Mouse (Mus musculus) embryonic fibroblast, embryonic 13.5 days (primary cell): ENCODE results near the gene Nudt14. TPM values are rescaled to one million over a fixed set of nuclear protein-coding genes. Genes with fewer than 3 reads are reported as not detected.

Experiments
- H3K27ac ChIP-seq: 2 replicates; pipeline ENCODE4 v1.5.1; 2012; ENCODE audit warnings: low read length, control low read depth, inconsistent platforms; ENCODE audit not compliant: insufficient read depth
- H3K4me1 ChIP-seq: 2 replicates; pipeline ENCODE4 v1.6.1; 2011; ENCODE audit warnings: low read length; ENCODE audit not compliant: control insufficient read depth, insufficient read depth
- H3K4me3 ChIP-seq: 2 replicates; pipeline ENCODE4 v1.5.1; 2011; ENCODE audit warnings: mild to moderate bottlenecking, control low read depth, low read length; ENCODE audit not compliant: insufficient read depth
- CTCF ChIP-seq: IDR thresholded peaks from 2 replicates; pipeline ENCODE4 v1.5.1; 2011; ENCODE audit warnings: mild to moderate bottlenecking, control low read depth, low read length, moderate library complexity, borderline replicate concordance; ENCODE audit not compliant: insufficient read depth
- POLR2A ChIP-seq: IDR thresholded peaks from 2 replicates; pipeline ENCODE4 v1.6.1; 2011; ENCODE audit warnings: low read depth, mild to moderate bottlenecking, control low read depth, low read length, moderate library complexity
- polyA plus RNA-seq: library from polyadenylated mRNA; stranded (reverse); fragments of >200 nt; gene quantifications from 2 replicates; pipeline ENCODE4 v1.2.4, GENCODE M21; 2011; ENCODE audit warnings: low read depth; ENCODE audit not compliant: missing spikeins, insufficient read length

Nudt14 gene
- polyA plus RNA-seq, 1 experiment, result 8.4 TPM

DNA sequence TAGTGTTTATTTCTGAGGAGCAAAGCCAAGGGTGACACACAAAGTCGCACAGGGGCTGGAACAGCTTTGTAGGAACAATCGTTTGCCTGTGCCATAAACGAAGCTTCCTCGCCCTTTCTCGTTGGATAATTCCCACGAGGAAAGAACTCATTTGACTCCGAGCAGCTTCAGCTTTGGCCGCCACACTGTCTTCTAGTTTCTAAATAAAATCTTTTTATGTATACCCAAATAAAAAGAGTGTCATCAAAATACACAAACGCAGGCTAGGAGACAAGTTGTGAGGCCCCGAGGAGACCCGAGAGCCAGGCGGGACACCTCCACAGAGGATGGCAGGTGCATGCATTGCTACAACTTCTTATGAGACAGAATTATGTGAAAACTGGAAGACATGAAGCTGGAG, 43.6 kb downstream of the Nudt14 start:
- Histone ChIP-seq H3K4me1 (peaks cover 5% of the 10 kb centered on the region; the same call in 1 of the 2 replicates), H3K4me3 (no peak overlapping the region), H3K27ac (no peak overlapping the region)
- TF ChIP-seq CTCF (no peak), POLR2A (no peak)

DNA sequence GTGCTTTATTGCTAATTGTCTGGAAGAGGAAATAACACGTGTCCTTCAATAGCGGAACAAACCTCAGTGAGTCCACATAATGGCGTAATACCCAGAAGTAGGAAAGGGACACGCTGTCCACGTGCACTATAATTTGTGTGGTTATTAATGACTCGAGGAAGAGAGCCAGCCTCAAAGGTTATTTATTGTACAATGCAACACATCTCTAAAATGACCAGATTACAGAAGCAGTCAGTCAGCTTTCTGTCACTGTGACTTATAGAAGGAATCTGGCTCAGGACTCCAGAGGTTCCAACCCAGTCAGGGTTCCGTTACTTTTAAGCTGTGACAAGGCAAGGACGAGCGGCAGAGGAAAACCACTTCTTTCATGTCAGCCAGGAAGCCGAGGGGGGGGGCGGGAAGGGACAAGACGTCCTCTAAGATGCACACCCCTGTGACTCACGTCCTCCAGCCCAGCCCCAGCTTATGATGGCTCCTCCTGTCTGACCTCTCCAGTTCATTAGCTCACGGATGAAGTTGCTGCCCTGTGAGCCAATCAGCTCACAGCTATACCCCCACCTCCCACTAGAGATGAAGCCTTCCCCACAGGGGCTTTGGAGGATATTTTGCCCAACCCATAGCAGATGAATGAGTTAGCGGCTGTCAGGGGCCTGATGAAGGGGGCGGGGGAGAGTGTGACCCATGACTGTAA, 44.3 kb downstream of the Nudt14 start:
- TF ChIP-seq CTCF, result no peak

DNA sequence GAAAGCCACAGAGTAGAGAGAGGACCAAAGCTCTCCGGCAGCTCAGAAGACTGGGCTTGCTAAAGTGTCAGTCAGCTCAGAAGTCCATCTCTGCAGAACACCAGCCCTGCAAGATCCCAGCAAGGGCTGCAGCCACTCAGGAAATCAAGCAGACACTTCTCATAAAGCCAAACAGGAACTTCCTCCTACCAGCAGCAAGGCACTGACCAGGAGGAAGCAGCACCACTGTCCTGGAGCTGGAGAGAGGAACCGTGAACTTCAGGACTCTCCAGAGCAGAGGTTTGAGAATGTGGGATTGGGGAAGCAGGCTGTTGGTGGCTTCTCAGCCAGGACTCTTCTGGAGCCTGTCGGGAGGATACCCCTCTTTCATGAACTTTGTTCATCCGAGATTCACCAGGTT, 47.0 kb downstream of the Nudt14 start:
- H3K27ac ChIP-seq, result no peak overlapping the region
- TF ChIP-seq POLR2A, result no peak
- TF ChIP-seq CTCF, result no peak

More for the DNA sequence above, 44.3 kb downstream of the Nudt14 start:
- H3K4me3 ChIP-seq, result no peak overlapping the region
- H3K27ac ChIP-seq, result no peak overlapping the region
- peaks cover 5% of the 10 kb centered on the region; the same call in 1 of the 2 replicates for H3K4me1 ChIP-seq

DNA sequence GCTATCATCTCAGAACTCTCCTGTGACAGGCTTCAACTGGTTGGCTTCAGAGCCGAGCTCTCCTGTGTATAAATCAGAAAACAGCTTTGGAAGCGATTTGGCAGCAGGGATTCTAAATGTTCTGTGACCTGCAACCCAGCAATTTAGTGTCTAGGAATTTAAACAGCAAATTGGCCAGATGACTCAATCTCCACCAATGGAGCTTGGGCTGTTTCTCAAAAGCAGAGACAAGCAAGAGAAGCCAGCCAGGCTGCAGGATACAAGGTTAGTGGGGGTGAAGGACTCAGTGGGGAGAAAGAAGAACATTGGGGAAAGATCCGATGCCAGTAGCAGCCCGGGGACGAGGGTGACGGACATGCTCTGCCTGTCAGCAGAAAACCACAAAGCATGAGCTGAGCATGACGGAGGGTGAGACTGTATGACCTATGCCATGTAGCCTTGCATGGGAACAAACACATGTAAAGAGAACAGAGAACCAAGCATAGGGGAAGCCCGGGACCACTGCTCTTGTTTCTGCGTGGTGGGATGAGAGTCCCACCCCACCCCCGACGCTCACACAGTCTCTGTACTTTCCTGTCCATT, 47.5 kb downstream of the Nudt14 start:
- Histone ChIP-seq H3K27ac (no peak overlapping the region), H3K4me3 (no peak overlapping the region), H3K4me1 (peaks cover 5% of the 10 kb centered on the region; the same call in 1 of the 2 replicates)
- TF ChIP-seq POLR2A, result no peak
- no peak for TF ChIP-seq CTCF

More for the DNA sequence above, 47.0 kb downstream of the Nudt14 start:
- H3K4me1 ChIP-seq, result peaks cover 5% of the 10 kb centered on the region; the same call in 1 of the 2 replicates
- no peak overlapping the region for H3K4me3 ChIP-seq

DNA sequence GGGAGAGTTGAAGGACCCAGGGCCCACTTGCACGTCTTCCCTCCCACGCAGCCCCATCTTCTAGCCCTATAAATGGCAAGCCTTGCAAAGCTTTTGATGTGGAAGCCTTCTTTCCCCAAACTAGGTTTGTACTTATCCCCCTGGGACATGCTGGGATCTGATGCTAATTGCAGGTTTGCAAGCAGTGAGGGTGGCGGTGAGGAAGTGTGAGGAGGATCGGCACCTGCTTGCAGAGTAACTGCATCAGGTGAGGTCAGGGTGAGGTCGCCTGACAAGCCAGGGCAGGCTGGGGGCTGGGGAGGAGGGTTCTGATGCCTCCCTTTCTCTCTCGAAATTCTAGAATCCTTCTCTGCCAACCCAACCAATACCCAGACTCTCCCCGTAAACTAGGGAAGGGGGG, 56.5 kb downstream of the Nudt14 start:
- no peak overlapping the region for H3K4me3 ChIP-seq
- no peak overlapping the region for H3K27ac ChIP-seq
- H3K4me1 ChIP-seq, result no peaks in the 10 kb centered on the region
- TF ChIP-seq CTCF (no peak), POLR2A (no peak)

Other genes with a start within 250 kb of the Nudt14 start
- 55.0 and 66.1 TPM in 2 replicates for gene Cep170b, start 221.7 kb downstream of the Nudt14 start, polyA plus RNA-seq
- gene Pld4, start 181.5 kb downstream of the Nudt14 start, polyA plus RNA-seq, result 0.30 and 4.2 TPM in 2 replicates
- gene Ahnak2, start 139.5 kb downstream of the Nudt14 start, polyA plus RNA-seq, result 170 and 211 TPM in 2 replicates
- gene Clba1, start 133.2 kb downstream of the Nudt14 start, polyA plus RNA-seq, result 13.0 and 18.5 TPM in 2 replicates
- 44.1 and 53.6 TPM in 2 replicates for gene Cdca4, start 112.7 kb downstream of the Nudt14 start, polyA plus RNA-seq
- not detected in 2 replicates for gene Gpr132, start 73.9 kb downstream of the Nudt14 start, polyA plus RNA-seq
- 0.25 TPM in 1 of 2 replicates, not detected in the other for gene Jag2, start 12.3 kb downstream of the Nudt14 start, polyA plus RNA-seq
- gene Btbd6, start 34.4 kb upstream of the Nudt14 start, polyA plus RNA-seq, result 7.9 and 9.0 TPM in 2 replicates
- gene Brf1, start 58.6 kb upstream of the Nudt14 start, polyA plus RNA-seq, result 25.3 and 37.2 TPM in 2 replicates
- 33.4 and 44.5 TPM in 2 replicates for gene Pacs2, start 72.4 kb upstream of the Nudt14 start, polyA plus RNA-seq
- gene Tex22, start 132.4 kb upstream of the Nudt14 start, polyA plus RNA-seq, result not detected in 2 replicates
- gene Mta1, start 156.2 kb upstream of the Nudt14 start, polyA plus RNA-seq, result 83.2 and 86.5 TPM in 2 replicates
- 52.9 and 129 TPM in 2 replicates for gene Crip2, start 198.1 kb upstream of the Nudt14 start, polyA plus RNA-seq
- 75.5 and 79.9 TPM in 2 replicates for gene Crip1, start 204.2 kb upstream of the Nudt14 start, polyA plus RNA-seq
- gene Tedc1, start 214.3 kb upstream of the Nudt14 start, polyA plus RNA-seq, result 10.1 and 12.2 TPM in 2 replicates
- gene Tmem121, start 243.8 kb upstream of the Nudt14 start, polyA plus RNA-seq, result 7.2 and 8.3 TPM in 2 replicates